Mouse (Mus musculus) urinary bladder, adult 2 months (tissue): Measurements from ENCODE around the gene Ccdc57. TPM values are rescaled to one million over a fixed set of nuclear protein-coding genes. Genes with fewer than 3 reads are reported as not detected.
"Not testable (repeated sequence)": the region's sequence is repeated elsewhere in the genome, so short reads cannot be mapped to it uniquely, and the experiment has no call there.

Source experiments
- DNase-seq: peaks from one replicate; pipeline ENCODE4 v3.0.0; 2022; ENCODE audit warnings: low spot score
- polyA plus RNA-seq: library from polyadenylated mRNA; depleted of rRNA; stranded (reverse); fragments of >200 nt; gene quantifications from 2 replicates; pipeline ENCODE4 v1.2.3, GENCODE M21; 2012

Gene Ccdc57
- polyA plus RNA-seq, 1 experiment: 3.8 TPM

DNA sequence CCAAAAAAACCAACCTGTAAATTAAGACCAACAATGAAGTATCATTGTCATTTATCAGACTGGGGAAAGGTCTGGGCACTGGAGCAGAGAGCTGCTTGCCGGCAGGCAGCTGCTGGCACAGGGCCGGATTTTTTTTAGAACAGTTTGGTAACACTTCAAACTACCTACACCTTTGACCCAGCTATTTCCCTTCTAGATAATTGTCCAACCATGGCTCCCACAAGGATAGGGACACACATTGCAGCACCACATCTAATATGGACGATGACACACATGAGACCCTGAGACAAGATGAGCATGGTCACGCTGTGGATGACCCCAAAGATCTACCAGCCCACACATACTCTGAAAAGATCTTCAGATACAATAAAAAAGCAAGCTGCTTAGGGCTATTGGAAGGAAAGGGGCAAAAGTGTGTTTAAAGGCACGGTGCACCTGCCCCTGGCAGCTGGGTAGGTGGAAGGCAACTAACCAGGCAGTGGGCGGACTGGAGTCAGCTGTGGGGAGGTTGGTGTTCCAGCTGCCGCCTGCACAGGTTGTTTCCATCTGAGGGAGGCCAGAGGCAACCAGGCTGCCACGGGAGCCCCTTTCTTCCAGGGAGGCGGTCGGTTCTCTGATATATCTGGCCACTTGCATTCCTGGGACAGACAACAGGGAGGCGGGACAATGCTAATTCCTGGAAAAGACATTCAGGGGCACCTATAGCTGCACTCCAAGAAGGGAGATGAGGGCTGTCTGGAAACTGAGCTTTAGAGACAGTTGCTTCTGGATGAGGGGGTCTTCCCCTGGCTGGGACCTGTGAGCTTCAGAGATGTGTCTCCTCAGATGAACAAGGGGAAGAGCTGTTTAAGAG, 80.4 kb downstream of the Ccdc57 start:
- no peak for DNase-seq

DNA sequence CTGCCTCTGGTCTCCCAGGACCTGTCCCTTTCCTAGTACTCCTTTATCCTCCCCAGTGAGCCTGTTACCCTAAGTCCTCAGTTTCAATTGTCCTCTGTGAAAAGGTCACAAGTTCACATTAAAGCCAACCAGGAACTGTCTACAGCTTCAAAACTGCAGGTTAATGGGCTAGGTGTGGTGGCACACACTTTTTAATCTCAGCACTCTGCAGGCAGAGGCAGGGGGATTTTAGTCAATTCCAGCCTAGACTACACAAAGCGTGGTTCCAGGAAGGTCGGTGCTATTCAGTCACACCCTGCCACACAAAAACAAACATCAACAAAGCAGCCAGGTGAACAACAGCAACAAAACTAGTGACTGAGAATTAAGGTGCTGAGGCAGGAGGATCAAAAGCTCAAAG, 81.1 kb downstream of the Ccdc57 start:
- DNase-seq: no peak

DNA sequence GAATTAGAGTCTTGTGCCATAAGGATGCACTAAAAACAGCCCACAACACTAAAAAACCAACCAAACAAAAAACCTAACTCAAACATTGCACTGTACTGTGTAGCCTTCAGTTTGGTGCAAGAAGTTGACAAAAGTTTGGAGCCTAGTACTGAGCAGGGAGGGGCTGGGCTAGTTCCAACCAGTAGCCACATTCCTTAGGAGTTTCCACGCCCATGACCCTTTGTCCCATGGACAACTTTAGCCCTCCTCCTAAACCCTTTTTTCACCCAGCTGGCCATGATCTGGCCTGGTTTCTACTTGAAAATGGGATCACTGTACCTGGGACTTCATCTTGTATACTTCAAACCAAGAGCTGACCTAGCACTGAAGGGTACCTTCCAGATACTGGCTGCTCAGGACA, 81.5 kb downstream of the Ccdc57 start:
- DNase-seq: no peak

DNA sequence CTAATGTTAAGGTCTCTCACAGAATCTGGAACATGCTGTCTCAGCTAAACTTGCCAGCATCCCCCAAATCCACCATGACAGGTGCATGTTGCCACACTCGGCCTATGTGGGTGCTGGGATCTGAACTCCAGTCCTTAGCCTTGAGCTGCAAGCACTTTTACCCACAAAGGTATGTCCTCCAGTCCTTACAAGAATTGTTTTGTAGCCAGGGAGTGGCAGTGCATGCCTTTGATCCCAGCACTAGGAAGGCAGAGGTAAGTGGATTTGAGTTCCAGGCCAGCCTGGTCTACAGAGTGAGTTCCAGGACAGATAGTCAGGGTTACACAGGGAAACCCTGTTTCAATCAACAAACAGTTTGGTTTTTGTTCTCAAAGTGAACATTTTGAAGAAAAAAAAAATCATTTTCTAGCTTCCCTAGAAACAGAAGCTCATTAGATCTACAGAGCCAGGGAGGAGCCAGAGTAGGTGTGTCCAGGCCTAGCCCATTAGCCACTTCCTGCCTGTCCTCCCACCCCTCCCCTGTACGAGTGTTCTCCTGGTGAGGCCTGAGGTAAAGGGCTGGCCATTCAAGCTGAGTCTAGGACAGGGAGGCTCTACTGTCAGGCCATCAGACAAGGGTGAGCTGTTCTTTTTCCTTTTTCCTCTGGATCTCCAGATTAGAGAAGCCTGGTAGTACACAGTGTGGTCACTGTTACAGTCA, 82.2 kb downstream of the Ccdc57 start:
- no peak for DNase-seq

DNA sequence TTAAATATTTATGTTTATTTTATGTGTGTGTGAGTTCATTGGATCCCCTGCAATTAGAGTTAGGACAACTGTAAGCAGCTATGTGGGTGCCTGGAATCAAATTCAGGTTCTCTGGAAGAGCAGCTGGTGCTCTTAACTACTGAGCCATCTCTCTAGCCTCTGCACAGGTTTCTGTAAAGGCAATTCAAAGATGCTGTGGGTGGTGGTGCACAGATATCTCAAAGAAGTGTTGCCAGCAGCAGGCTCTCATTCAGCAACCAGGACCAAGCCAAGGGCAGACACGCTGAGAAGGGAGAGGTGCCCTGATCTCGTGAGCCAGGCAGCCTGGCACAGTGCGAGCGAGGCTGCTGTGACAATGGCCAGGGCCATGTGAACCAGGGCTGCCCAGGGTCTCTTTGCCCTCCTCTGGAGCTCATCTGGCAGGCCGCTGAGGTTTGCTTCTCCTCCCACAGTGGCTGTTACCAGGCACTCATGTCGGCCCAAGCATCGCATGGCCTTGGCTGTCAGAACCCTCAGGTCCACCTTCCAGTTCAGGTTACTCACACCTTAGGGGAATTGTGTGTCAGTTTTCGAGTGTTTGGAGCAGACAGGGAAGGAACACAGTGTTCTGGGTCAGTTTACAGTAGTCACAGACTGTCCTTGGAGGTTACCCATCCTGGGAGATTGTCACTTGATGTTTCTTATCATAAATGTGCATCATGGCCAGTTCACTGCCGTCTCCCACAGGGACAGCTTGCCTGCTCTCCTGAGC, 85.8 kb downstream of the Ccdc57 start:
- no peak for DNase-seq

DNA sequence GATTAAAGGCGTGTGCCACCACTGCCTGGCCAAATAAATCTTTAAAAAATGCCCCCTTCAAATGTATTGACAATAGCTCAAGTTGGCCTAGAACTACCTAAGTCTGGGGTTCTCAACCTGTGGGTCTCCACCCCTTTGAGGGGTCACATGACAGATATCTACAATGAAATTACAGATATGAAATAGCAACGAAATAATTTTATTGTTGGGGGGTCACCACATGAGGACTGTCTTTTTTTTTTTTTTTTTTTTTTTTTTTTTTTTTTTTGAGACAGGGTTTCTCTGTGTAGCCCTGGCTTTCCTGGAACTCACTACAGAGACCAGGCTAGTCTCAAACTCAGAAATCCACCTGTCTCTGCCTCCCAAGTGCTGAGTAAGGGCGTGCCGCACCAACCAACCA, 88.3 kb downstream of the Ccdc57 start:
- DNase-seq: no peak

DNA sequence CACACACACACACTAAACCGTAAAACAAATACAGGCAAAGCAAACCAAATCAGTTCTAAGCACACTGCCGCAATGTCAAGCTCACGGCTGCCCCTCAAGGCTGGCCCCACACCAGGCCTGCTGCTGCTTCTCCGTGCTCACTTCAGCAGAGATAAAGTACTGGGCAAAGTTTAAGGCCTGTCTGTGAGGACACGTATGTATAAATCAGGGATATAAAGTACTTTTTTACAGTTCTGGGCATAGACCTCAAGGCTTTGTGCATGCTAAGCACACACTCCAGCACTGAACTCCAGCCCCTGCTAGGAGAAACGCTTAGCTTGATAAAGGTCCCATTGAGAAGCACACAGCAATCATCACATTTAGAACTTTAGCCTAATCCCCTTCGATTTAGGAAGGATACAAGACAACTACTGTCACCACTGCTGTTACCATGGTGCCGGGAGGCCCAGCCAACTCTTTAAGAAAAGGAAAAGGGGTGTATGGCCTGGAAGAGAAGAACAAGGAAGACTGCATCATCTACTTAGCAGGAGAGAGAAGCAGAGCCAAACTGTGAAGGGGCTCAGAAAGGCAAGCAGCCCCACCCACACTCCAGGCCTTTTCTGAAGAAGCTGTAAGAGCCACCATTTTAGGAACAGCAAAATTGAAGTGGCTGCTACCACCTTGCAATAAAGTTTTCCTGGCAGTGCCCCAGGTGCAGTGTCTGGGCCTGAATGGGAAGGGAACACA, 99.0 kb downstream of the Ccdc57 start:
- DNase-seq: no peak

DNA sequence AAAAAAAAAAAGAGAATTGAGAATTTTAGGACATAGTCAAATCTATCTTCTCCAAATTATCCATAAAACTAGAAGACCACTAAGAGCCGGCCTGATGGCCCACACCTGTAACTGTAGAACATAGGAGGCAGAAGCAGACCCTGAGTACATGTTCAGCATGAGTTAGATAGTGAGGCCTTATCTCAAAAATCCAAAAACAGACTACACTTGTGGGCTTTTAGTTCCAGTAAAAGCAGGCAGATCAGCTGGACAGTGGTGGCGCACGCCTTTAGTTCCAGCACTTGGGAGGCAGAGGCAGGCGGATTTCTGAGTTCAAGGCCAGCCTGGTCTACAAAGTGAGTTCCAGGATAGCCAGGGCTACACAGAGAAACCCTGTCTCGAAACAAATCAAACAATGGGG, 99.7 kb downstream of the Ccdc57 start:
- DNase-seq: not testable (repeated sequence)

DNA sequence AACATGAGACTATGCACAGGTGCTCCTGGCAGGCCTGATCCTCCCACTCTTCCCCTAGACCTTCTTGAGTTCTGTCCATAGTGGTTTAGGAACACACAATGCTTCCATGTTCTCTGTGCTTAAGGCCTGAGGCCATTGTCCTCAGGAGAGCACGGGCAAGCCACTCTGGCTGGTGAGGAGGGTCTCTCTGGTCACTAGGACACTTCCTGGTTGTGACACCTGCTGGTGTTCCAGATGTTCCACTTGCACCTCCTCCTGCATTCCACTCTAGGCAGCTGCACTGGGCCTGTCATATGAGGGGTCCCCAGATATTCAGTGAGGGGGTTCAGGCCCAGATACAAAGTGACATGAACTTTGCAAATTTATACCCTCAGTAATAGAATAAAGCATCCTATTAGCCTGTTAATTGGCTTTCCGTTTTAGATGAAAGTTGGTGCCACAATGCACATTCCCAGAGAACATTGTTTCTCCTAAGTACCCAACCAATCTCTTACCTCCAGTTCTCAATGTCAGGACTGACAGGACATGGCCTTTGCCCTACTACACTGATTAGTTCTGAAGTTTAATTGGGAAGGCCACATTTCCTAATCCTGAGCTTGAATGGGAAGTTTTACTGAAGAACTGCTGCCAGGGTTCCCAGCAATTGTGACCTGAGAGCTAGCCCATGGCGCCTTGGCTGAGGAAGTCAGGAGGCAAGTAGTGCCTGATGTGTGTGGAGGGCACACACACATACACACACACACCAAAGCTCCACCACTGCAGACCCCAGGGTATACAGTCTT, 100.8 kb downstream of the Ccdc57 start:
- DNase-seq: no peak

DNA sequence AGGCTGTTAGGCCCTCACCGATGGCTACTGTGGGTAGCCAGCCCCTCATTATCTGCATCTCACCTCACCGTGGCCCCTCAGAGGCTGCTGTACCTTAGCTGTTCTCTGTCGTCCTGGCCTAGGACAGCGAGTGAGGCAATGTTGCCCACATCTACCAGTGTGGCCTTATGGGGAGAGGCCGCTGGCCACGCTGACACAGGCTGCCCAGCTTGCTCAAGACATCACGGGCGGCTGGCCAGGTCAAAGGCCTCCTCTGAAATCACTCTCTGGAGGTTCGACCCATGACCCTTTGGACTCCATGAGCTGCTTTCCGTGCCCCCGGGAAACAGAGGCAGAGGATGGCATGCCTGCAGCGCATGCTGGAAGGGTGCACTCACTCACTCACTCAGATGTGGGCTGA, 102.0 kb downstream of the Ccdc57 start:
- peak; percentile 19 for DNase-seq

DNA sequence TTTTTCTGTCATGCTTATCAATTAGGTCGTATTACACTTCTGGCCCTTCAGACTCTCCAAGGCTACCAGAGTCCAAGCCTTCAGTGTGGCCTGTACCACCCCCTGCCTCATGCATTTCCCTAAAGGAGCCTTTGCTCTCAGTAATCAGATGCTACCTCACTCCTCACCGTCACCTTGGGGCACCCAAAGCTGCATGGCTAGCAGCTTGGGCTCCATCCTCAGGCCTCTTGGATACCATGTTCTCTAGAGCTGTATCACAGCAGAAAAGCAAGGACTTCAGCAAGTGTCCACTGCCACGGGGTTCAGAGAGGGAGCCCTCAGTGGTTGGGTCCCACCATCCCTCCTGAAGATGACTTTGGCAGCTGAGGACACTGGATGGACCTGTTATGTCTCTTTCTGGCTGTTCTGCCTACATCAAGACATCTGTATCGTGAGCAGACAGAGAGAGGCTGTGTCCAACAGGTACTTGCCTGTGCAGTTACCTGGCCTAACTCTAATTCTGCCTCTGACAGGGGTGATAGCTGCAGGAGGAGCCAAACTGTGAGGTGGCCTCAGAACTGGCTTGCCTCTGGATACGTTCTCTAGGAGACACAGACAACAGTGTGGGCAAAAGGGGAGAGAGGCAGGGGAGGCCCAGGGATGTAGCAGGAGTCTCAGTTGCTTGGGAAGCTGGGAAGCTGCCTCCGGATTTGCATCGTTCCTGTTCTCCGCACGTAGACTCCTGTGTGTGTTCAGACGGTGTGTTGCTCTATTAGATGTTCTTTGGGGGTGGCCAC, 102.7 kb downstream of the Ccdc57 start:
- no peak for DNase-seq

DNA sequence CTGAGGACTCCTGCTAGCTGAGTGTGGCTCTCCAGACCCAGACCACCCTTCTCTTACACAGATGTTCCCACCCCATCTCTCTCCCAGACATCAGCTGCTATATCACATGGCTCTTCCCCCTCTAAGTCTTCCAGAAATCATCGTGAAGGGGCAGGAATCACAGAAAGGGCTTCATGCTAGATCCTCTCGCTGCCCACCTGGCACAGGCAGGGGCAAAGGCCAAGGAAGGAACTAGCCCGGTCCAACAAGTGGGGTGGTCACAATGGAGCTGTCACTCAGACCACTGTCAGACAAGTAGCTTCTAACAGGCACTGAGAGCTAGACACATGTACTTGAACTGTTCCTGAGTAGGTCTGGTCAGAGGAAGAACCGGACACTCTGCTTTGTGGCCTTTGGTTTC, 104.3 kb downstream of the Ccdc57 start:
- no peak for DNase-seq

DNA sequence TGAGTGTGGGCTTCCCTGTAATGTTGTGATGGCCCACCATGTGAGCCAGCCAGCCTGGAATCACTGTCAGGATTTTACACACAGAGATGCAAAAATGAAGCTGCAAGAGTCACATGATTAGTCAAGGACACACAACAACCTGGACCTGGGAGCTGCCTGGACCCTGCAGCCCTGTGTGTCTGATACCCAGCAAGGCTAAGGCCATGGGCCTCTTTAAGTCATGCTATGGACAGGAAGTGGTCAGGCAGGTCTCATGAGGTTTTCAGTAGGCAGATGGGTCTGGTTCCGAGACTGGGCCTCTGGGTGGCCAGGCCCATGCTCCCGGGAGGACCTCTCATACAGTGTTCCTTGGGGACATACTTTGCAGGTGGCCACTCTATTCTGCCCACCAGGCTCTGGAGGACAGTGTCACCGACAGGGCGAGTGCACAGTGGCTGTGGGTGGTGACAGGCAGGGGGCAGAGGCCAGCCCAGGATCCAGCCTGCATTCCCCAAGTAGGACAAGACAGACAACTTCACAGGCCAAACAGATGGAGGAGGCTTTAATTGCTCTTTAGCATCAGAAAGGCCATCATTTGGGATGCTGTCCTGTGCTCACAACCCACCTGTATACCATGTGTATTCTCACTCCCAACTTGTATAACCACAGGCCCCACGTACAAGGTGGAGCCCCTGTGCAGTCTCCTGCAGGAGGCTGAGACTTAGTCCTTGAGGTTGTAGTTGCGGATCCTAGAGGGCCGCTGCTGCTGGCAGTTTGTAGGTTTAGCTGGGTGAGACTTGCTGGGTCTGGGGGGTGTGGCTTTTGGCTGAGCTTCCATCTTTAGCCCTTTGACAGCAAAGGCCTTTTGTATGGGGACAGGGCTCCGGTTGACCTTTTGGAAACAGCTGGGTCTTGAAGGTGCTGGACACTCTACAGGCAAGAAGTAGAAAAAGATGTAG, 106.4 kb downstream of the Ccdc57 start:
- DNase-seq: peak; percentile 19

DNA sequence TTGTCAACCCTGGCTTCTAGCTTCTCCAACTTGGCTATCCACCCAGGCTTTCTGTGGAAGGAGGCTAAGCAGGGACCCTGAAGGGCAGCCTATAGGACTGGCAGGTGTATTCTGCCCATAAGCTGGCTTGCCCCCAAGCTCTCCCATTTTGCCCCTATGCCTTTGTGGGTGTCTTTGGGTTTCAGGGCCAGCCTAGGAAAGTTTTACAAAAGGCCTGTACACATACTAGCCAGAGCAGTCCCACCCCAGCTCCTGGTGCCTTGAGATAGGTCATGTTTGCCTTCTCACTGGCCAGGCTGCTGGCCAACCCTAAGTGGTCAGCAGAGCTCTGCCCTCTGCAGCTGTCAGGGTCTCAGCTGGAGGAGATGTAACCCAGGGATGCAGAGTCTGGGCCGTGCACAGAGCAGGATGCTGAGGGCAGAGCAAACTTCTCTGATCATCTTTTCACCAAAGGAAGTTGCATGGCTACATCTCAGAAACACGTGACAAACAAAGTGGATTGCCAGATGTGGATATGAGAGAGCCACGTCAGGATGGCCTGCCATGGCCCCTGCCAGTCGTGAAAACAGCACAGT, 107.3 kb downstream of the Ccdc57 start:
- peak; percentile 21 for DNase-seq

DNA sequence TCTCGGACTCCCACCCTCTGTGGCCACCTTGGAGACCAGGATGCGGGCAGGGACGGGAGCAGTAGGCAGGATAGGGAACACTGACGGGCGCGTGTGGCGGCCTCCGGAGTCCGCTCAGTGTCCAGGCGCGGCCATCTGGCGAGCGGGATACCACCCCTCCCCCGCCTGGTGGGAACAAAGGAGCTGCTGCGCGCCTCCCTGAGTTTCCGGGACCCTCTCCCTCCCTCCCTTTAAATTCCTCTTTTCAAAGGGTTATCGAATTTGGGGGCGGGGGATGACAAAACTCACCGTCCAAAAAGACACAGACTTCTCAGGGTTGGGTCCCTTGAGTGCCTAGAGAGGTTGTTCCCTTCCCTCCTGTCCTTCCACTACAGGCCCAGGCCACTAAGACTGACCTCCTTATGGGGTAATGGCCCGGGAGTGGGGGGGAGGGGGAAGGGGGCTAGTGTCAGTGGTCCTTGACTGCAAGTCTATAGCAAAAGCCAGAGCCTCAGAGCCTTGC, 107.8 kb downstream of the Ccdc57 start:
- DNase-seq: no peak

DNA sequence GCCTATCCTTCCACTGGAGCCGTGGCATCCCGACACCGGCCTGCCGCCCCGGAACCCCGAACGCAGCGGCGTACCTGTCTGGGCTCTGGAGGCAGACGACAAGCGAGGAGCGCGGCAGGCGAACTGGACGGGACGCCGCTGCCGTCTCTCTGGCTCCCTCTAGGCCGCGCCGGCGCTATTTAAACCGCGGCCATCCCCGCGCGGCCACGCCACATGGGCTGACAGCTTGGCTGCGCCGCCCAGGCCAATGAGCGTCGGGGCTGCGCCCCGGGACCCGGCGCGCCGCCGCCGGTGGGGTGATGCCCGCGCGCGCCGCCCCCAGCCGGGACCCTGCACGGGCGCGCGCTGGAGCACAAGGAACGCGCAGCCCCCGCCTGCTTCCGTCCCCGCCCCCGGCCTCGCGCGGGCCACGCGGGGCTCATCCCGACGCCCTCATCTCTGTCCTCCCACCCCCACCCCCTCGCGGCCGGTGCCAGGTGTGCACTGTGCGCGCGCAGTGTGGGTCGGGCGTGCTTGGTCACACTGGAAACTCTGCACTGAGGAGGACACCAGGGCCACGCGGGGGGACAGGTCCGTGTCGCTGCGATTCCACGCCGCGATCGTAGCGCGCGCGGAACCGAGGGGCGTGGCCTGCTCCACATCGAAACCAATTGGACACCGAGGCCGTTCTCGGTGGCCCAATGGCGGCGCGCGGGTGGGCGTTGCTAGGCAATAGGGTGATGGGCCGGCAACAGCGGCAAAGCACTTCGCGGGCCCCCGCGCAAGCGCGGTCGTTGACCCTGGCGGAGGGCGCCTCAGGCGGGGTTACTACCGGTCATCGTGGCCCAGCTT, 108.5 kb downstream of the Ccdc57 start, which contains the start of gene Fasn:
Gene Fasn, minus strand, starts transcription at position 592 of the 831 bp plus-strand sequence.
- DNase-seq: peak; percentile 98

DNA sequence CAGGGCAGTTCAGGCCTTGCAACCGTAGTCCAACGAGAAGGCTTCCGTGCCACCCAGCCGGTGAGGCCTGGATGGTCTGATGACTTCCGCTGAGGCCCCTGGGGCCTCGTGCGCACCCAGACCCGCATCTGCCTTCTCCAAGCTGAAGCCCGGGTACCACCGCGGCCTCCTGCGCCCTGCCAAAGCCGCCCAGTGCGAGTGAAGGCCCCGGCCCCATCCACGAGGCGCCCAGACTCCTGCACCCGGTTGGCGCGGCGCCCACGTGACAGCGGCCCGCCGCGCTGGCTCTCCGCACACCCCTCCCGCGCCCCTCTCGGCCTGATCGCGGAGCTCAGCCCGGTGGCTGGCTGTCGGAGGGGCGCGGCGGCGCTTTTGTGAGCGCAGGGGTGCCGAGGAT, 109.1 kb downstream of the Ccdc57 start:
- DNase-seq: no peak
